Comparison of ENCODE assay signal across 8 mouse cellular contexts in the genomic region with DNA sequence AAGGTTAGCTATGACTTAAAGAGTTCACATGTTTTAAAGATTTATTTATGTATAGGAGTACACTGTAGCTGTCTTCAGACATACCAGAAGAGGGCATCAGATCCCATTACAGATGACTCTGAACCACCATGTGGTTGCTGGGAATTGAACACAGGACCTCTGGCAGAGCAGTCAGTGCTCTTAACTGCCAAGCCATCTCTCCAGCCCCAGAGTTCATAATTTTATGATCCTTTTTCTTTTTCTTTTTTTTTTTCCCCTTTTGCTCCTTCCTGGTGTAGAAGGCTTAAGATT. TPM values are rescaled to one million over a fixed set of nuclear protein-coding genes. Genes with fewer than 3 reads are reported as not detected.
DNase-seq lines count a peak whose midpoint lies in the region; ATAC-seq and TF ChIP-seq lines count a peak whose summit lies in the region.
"Not testable (repeated sequence)": the region's sequence is repeated elsewhere in the genome, so short reads cannot be mapped to it uniquely, and the experiment has no call there.

No protein-coding gene starts in this region.

- H3K4me1 ChIP-seq in embryonic facial prominence, embryonic 12.5 days, result peaks cover 15% of the 10 kb centered on the region
- peaks cover 13% of the 10 kb centered on the region for H3K4me1 ChIP-seq in heart, embryonic 10.5 days
- peaks cover 26% of the 10 kb centered on the region for H3K4me1 ChIP-seq in hindbrain, embryonic 15.5 days (replicated peaks)
- peaks cover 42% of the 10 kb centered on the region for H3K4me1 ChIP-seq in liver, embryonic 13.5 days (replicated peaks)
- H3K4me1 ChIP-seq in midbrain, embryonic 10.5 days, result peaks cover 30% of the 10 kb centered on the region
- H3K4me1 ChIP-seq in neural tube, embryonic 13.5 days (replicated peaks), result peaks cover 25% of the 10 kb centered on the region

- H3ac ChIP-seq in C2C12 (ENCODE audit: control insufficient read depth, insufficient read length, low read depth), result not testable (repeated sequence)

- not testable (repeated sequence) for DNase-seq in heart, embryonic 10.5 days (ENCODE audit: low spot score); layer of hippocampus, adult 2 months (ENCODE audit: low spot score in 2 of 2); liver, embryonic 13.5 days; midbrain, embryonic 10.5 days (ENCODE audit: low spot score)

- not testable (repeated sequence) for ATAC-seq in embryonic facial prominence, embryonic 12.5 days (ENCODE audit: insufficient number of reproducible peaks, insufficient read depth, low FRiP score, low TSS enrichment); hindbrain, embryonic 15.5 days (ENCODE audit: low FRiP score, low read depth); liver, embryonic 13.5 days (ENCODE audit: low read depth); neural tube, embryonic 13.5 days (ENCODE audit: low read depth)

- not testable (repeated sequence) for TF ChIP-seq CTCF in C2C12 (IDR thresholded peaks at IDR 0.05; ENCODE audit: control insufficient read depth, insufficient read depth, insufficient read length)
- peak; percentile 48 for TF ChIP-seq CTCF in layer of hippocampus, adult 2 months (conservative IDR thresholded peaks at IDR 0.05)

- H3K79me3 ChIP-seq in C2C12 (ENCODE audit: low read depth), result peaks cover 51% of the 10 kb centered on the region

- H3K4me2 ChIP-seq in embryonic facial prominence, embryonic 12.5 days (replicated peaks), result peak overlapping the region; percentile 78
- 0 out of 2 replicates have a peak overlapping the region, but pooled peaks have one; percentile 94 for H3K4me2 ChIP-seq in hindbrain, embryonic 15.5 days
- peak overlapping the region; percentile 99 for H3K4me2 ChIP-seq in liver, embryonic 13.5 days
- H3K4me2 ChIP-seq in neural tube, embryonic 13.5 days, result peak overlapping the region; percentile 79; the same call in 1 of the 2 replicates

- H3K79me2 ChIP-seq in C2C12 (ENCODE audit: control insufficient read depth, insufficient read depth), result peaks cover 56% of the 10 kb centered on the region

- peak overlapping the region; percentile 8 for H3K4me3 ChIP-seq in C2C12 (ENCODE audit: insufficient read depth, poor library complexity, severe bottlenecking)
- not testable (repeated sequence) for H3K4me3 ChIP-seq in embryonic facial prominence, embryonic 12.5 days; hindbrain, embryonic 15.5 days; layer of hippocampus, adult 2 months
- peak overlapping the region; percentile 93 for H3K4me3 ChIP-seq in heart, embryonic 10.5 days
- H3K4me3 ChIP-seq in liver, embryonic 13.5 days (replicated peaks), result 0 out of 2 replicates have a peak overlapping the region, but pooled peaks have one; percentile 78
- peak overlapping the region; percentile 84 for H3K4me3 ChIP-seq in midbrain, embryonic 10.5 days
- H3K4me3 ChIP-seq in neural tube, embryonic 13.5 days, result peak overlapping the region; percentile 96; the same call in 1 of the 2 replicates

- not testable (repeated sequence) for H3K9ac ChIP-seq in embryonic facial prominence, embryonic 12.5 days; hindbrain, embryonic 15.5 days; liver, embryonic 13.5 days; neural tube, embryonic 13.5 days

- not testable (repeated sequence) for H3K9me3 ChIP-seq in embryonic facial prominence, embryonic 12.5 days; heart, embryonic 10.5 days; hindbrain, embryonic 15.5 days; liver, embryonic 13.5 days (replicated peaks); midbrain, embryonic 10.5 days (replicated peaks); neural tube, embryonic 13.5 days

- peaks cover 53% of the 10 kb centered on the region for H3K36me3 ChIP-seq in C2C12 (ENCODE audit: control insufficient read depth, insufficient read depth)
- peaks cover 29% of the 10 kb centered on the region for H3K36me3 ChIP-seq in embryonic facial prominence, embryonic 12.5 days
- peaks cover 50% of the 10 kb centered on the region for H3K36me3 ChIP-seq in heart, embryonic 10.5 days
- peaks cover 35% of the 10 kb centered on the region for H3K36me3 ChIP-seq in hindbrain, embryonic 15.5 days
- H3K36me3 ChIP-seq in liver, embryonic 13.5 days, result peaks cover 44% of the 10 kb centered on the region
- peaks cover 54% of the 10 kb centered on the region for H3K36me3 ChIP-seq in midbrain, embryonic 10.5 days
- peaks cover 39% of the 10 kb centered on the region for H3K36me3 ChIP-seq in neural tube, embryonic 13.5 days

- H3K27me3 ChIP-seq in C2C12 (ENCODE audit: control insufficient read depth, insufficient read depth, insufficient read length); embryonic facial prominence, embryonic 12.5 days; heart, embryonic 10.5 days (ENCODE audit: insufficient read depth, poor library complexity, severe bottlenecking); hindbrain, embryonic 15.5 days; liver, embryonic 13.5 days; midbrain, embryonic 10.5 days (ENCODE audit: low read depth, poor library complexity, severe bottlenecking); neural tube, embryonic 13.5 days: not testable (repeated sequence)

- not testable (repeated sequence) for H3K27ac ChIP-seq in embryonic facial prominence, embryonic 12.5 days; heart, embryonic 10.5 days; hindbrain, embryonic 15.5 days (replicated peaks); layer of hippocampus, adult 2 months; midbrain, embryonic 10.5 days (replicated peaks); neural tube, embryonic 13.5 days (replicated peaks)
- H3K27ac ChIP-seq in liver, embryonic 13.5 days, result peak overlapping the region; percentile 85; the same call in 1 of the 2 replicates

RNA-seq across cellular contexts. Expression of a gene that starts 2.8 kb away (rescaled TPM):
- 736 TPM for polyA plus RNA-seq in C2C12 (2012; fragmentation: generic; extraction: Trizol)
- 595 TPM in 2 replicates for polyA plus RNA-seq in embryonic facial prominence, embryonic 12.5 days (2016; fragmentation: Nextera tagmentation; extraction: Ambion mirVana)
- 1,222 and 1,272 TPM in 2 replicates for polyA plus RNA-seq in heart, embryonic 10.5 days (2016; fragmentation: Nextera tagmentation; extraction: Ambion mirVana)
- polyA plus RNA-seq in hindbrain, embryonic 15.5 days (2015; fragmentation: Nextera tagmentation; extraction: Ambion mirVana), result 530 and 573 TPM in 2 replicates
- total RNA-seq in layer of hippocampus, adult 2 months (2021), result 100 to 1,000 TPM; 502 to 540 TPM
- polyA plus RNA-seq in liver, embryonic 13.5 days (2015; fragmentation: Nextera tagmentation; extraction: Ambion mirVana), result 230 and 238 TPM in 2 replicates
- polyA plus RNA-seq in midbrain, embryonic 10.5 days (2016; fragmentation: Nextera tagmentation; extraction: Ambion mirVana), result 924 and 1,153 TPM in 2 replicates
- polyA plus RNA-seq in neural tube, embryonic 13.5 days (2015; fragmentation: Nextera tagmentation; extraction: Ambion mirVana), result 458 and 477 TPM in 2 replicates

RNA-seq across cellular contexts. Expression of a gene that starts 18.6 kb away (rescaled TPM):
- polyA plus RNA-seq in C2C12 (2012; fragmentation: generic; extraction: Trizol), result 33.6 TPM
- 23.5 and 24.0 TPM in 2 replicates for polyA plus RNA-seq in embryonic facial prominence, embryonic 12.5 days (2016; fragmentation: Nextera tagmentation; extraction: Ambion mirVana)
- 25.1 and 25.8 TPM in 2 replicates for polyA plus RNA-seq in heart, embryonic 10.5 days (2016; fragmentation: Nextera tagmentation; extraction: Ambion mirVana)
- 17.6 and 19.4 TPM in 2 replicates for polyA plus RNA-seq in hindbrain, embryonic 15.5 days (2015; fragmentation: Nextera tagmentation; extraction: Ambion mirVana)
- total RNA-seq in layer of hippocampus, adult 2 months (2021), result 10 to 100 TPM; 33.4 to 34.2 TPM
- polyA plus RNA-seq in liver, embryonic 13.5 days (2015; fragmentation: Nextera tagmentation; extraction: Ambion mirVana), result 15.2 and 17.2 TPM in 2 replicates
- polyA plus RNA-seq in midbrain, embryonic 10.5 days (2016; fragmentation: Nextera tagmentation; extraction: Ambion mirVana), result 34.0 and 35.4 TPM in 2 replicates
- 15.4 and 15.6 TPM in 2 replicates for polyA plus RNA-seq in neural tube, embryonic 13.5 days (2015; fragmentation: Nextera tagmentation; extraction: Ambion mirVana)

RNA-seq across cellular contexts. Expression of a gene that starts 18.7 kb away (rescaled TPM):
- 46.5 TPM for polyA plus RNA-seq in C2C12 (2012; fragmentation: generic; extraction: Trizol)
- 76.7 and 81.5 TPM in 2 replicates for polyA plus RNA-seq in embryonic facial prominence, embryonic 12.5 days (2016; fragmentation: Nextera tagmentation; extraction: Ambion mirVana)
- polyA plus RNA-seq in heart, embryonic 10.5 days (2016; fragmentation: Nextera tagmentation; extraction: Ambion mirVana), result 60.1 and 78.1 TPM in 2 replicates
- 52.3 and 59.8 TPM in 2 replicates for polyA plus RNA-seq in hindbrain, embryonic 15.5 days (2015; fragmentation: Nextera tagmentation; extraction: Ambion mirVana)
- total RNA-seq in layer of hippocampus, adult 2 months (2021), result 10 to 100 TPM; 27.6 to 35.4 TPM
- 61.6 and 67.2 TPM in 2 replicates for polyA plus RNA-seq in liver, embryonic 13.5 days (2015; fragmentation: Nextera tagmentation; extraction: Ambion mirVana)
- polyA plus RNA-seq in midbrain, embryonic 10.5 days (2016; fragmentation: Nextera tagmentation; extraction: Ambion mirVana), result 82.1 and 96.4 TPM in 2 replicates
- 64.4 and 69.4 TPM in 2 replicates for polyA plus RNA-seq in neural tube, embryonic 13.5 days (2015; fragmentation: Nextera tagmentation; extraction: Ambion mirVana)

RNA-seq across cellular contexts. Expression of a gene that starts 18.7 kb away (rescaled TPM):
- polyA plus RNA-seq in C2C12 (2012; fragmentation: generic; extraction: Trizol), result 104 TPM
- polyA plus RNA-seq in embryonic facial prominence, embryonic 12.5 days (2016; fragmentation: Nextera tagmentation; extraction: Ambion mirVana), result 93.0 and 94.2 TPM in 2 replicates
- polyA plus RNA-seq in heart, embryonic 10.5 days (2016; fragmentation: Nextera tagmentation; extraction: Ambion mirVana), result 73.4 and 78.9 TPM in 2 replicates
- 85.9 and 86.6 TPM in 2 replicates for polyA plus RNA-seq in hindbrain, embryonic 15.5 days (2015; fragmentation: Nextera tagmentation; extraction: Ambion mirVana)
- 10 to 100 TPM; 45.2 to 47.3 TPM for total RNA-seq in layer of hippocampus, adult 2 months (2021)
- 43.1 and 44.1 TPM in 2 replicates for polyA plus RNA-seq in liver, embryonic 13.5 days (2015; fragmentation: Nextera tagmentation; extraction: Ambion mirVana)
- polyA plus RNA-seq in midbrain, embryonic 10.5 days (2016; fragmentation: Nextera tagmentation; extraction: Ambion mirVana), result 88.4 and 91.6 TPM in 2 replicates
- 75.4 and 76.1 TPM in 2 replicates for polyA plus RNA-seq in neural tube, embryonic 13.5 days (2015; fragmentation: Nextera tagmentation; extraction: Ambion mirVana)
